Mouse (Mus musculus) midbrain, embryonic 14.5 days (tissue): ENCODE data around the gene Gm12830. TPM values are rescaled to one million over a fixed set of nuclear protein-coding genes. Genes with fewer than 3 reads are reported as not detected.

Experiments used
- ATAC-seq: fragments of 200-750 bp; cut with Nextera tagmentation; 2 replicates; pipeline ENCODE4 v1.8.0; 2017; ENCODE audit warnings: moderate number of reproducible peaks, moderate library complexity; ENCODE audit not compliant: low FRiP score, low TSS enrichment
- DNase-seq: peaks from one replicate; pipeline ENCODE4 v3.0.0-alpha.2; 2015
- H3K27ac ChIP-seq: fragments of 300-500 bp; sonication (generic); replicated peaks from 2 replicates; pipeline ENCODE4 v1.5.1; 2014; ENCODE audit warnings: mild to moderate bottlenecking, low read depth, low read length, moderate library complexity
- H3K27me3 ChIP-seq: fragments of 300-500 bp; sonication (generic); 2 replicates; pipeline ENCODE4 v1.6.1; 2014; ENCODE audit warnings: low read length, control low read depth, mixed read lengths; ENCODE audit not compliant: control insufficient read depth, insufficient read depth
- H3K36me3 ChIP-seq: fragments of 300-500 bp; sonication (generic); 2 replicates; pipeline ENCODE4 v1.6.1; 2014; ENCODE audit warnings: low read length, control low read depth; ENCODE audit not compliant: control insufficient read depth, insufficient read depth
- H3K4me1 ChIP-seq: fragments of 300-500 bp; sonication (generic); 2 replicates; pipeline ENCODE4 v1.6.1; 2014; ENCODE audit warnings: mild to moderate bottlenecking, antibody characterized with exemption, low read length, control low read depth; ENCODE audit not compliant: control insufficient read depth, insufficient read depth
- H3K4me2 ChIP-seq: fragments of 300-500 bp; sonication (generic); 2 replicates; pipeline ENCODE4 v1.6.1; 2014; ENCODE audit warnings: mild to moderate bottlenecking, low read length, moderate library complexity
- H3K4me3 ChIP-seq: fragments of 300-500 bp; sonication (generic); replicated peaks from 2 replicates; pipeline ENCODE4 v1.5.1; 2014; ENCODE audit warnings: low read depth, low read length
- H3K9ac ChIP-seq: fragments of 300-500 bp; sonication (generic); replicated peaks from 2 replicates; pipeline ENCODE4 v1.6.1; 2014; ENCODE audit warnings: mild to moderate bottlenecking, low read length, moderate library complexity
- H3K9me3 ChIP-seq: fragments of 300-500 bp; sonication (generic); 2 replicates; pipeline ENCODE4 v1.6.1; 2016; ENCODE audit warnings: low read length, control low read depth, mixed read lengths; ENCODE audit not compliant: control insufficient read depth
- WGBS: fragments of 180-500 bp; shearing (Covaris S2); extraction: QIAGEN DNeasy Blood & Tissue Kit; methylation state at CpG from one replicate; pipeline ENCODE4 v1.1.7; 2014; 5-methylcytosine and 5-hydroxymethylcytosine counted together
- polyA plus RNA-seq: library from polyadenylated mRNA; unstranded; fragments of >200 nt; fragmentation: Nextera tagmentation; extraction: Ambion mirVana; gene quantifications from 2 replicates; pipeline ENCODE4 v1.2.1, GENCODE M21; 2014

Gm12830 gene
- polyA plus RNA-seq, 1 experiment from 2014 or later: not detected

DNA sequence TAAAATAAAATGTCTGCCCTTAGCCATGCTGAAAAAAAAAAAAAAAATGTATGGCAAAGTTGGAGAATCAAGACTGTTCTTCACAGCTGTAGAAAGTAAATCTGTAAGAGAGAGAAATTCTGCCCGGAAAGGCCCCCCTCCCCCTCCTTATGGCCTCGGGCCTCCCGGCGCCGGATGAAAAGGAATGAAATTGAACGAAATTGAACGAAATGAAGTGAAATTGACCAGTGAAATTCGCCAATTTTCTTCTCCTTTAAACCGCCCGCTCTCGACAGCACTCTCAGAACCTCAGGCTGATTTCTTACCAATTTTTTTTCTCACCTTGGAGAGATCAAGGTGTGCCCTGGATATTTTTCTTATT, 81.9 kb downstream of the Gm12830 start:
- ATAC-seq (no peak), DNase-seq (peak; percentile 45)
- WGBS: 2% methylated on average over 11 of the region's 11 CpGs
- Histone ChIP-seq H3K9me3 (no peaks in the 10 kb centered on the region), H3K4me3 (no peak overlapping the region), H3K27ac (no peak overlapping the region), H3K4me2 (no peak overlapping the region), H3K4me1 (0 out of 2 replicates have a peak, but pooled peaks cover 5% of the 10 kb centered on the region), H3K36me3 (no peaks in the 10 kb centered on the region), H3K9ac (no peak overlapping the region), H3K27me3 (peaks cover 99% of the 10 kb centered on the region)

DNA sequence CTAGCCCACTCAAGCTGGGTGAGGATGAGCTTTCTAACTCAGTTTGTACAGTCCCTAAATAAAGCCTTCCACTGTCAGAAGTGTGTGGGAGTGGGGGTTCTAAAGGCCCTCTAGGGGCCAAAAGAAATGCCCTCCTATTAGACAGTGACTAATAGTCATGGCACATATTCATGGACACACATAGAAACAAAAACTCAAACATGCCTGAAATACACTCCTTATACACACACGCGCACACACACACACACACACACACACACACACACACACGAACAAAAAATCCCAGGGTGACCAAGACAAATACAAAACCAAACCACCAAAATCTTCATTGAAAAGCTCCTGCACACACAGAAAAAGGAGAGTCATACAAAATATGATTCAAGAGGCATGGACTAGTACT, 84.0 kb downstream of the Gm12830 start:
- 31% methylated on average over 3 of the region's 3 CpGs for WGBS
- Histone ChIP-seq H3K9me3 (no peaks in the 10 kb centered on the region), H3K27me3 (peaks cover 99% of the 10 kb centered on the region), H3K9ac (no peak overlapping the region), H3K4me3 (no peak overlapping the region), H3K4me1 (0 out of 2 replicates have a peak, but pooled peaks cover 5% of the 10 kb centered on the region), H3K4me2 (no peak overlapping the region), H3K27ac (no peak overlapping the region), H3K36me3 (no peaks in the 10 kb centered on the region)
- no peak for DNase-seq
- no peak for ATAC-seq

Other genes starting within 250 kb of the Gm12830 start
- 0.11 and 0.54 TPM in 2 replicates for gene Foxd2, start 87.2 kb downstream of the Gm12830 start, polyA plus RNA-seq
- gene Foxe3, start 104.3 kb downstream of the Gm12830 start, polyA plus RNA-seq: not detected in 2 replicates
- gene Cmpk1, start 165.5 kb downstream of the Gm12830 start, polyA plus RNA-seq: 188 and 217 TPM in 2 replicates
- 1.7 and 4.8 TPM in 2 replicates for gene Stil, start 178.4 kb downstream of the Gm12830 start, polyA plus RNA-seq
- gene Tal1, start 234.7 kb downstream of the Gm12830 start, polyA plus RNA-seq: 23.1 and 23.8 TPM in 2 replicates